Mouse (Mus musculus) forebrain, embryonic 13.5 days (tissue): ENCODE measurements at regions not wholly inside any gene's neighbourhood (a gene's known extent, or its start where the extent isn't known, plus 50 kb on each side); places are given as distances from the start of the nearest gene placed in this dataset.
A peak's percentile ranks its signal among the peaks of the same experiment; 100 is the strongest.

Experiments used
- ATAC-seq: fragments of 200-750 bp; cut with Nextera tagmentation; 2 replicates; pipeline ENCODE4 v1.8.0; 2017
- H3K27ac ChIP-seq: fragments of 300-500 bp; sonication (generic); 2 replicates; pipeline ENCODE4 v1.5.1; 2015; ENCODE audit warnings: inconsistent platforms, mild to moderate bottlenecking, moderate library complexity
- H3K27me3 ChIP-seq: fragments of 300-500 bp; sonication (generic); 2 replicates; pipeline ENCODE4 v1.6.1; 2015; ENCODE audit warnings: mild to moderate bottlenecking, inconsistent platforms
- H3K36me3 ChIP-seq: fragments of 300-500 bp; sonication (generic); 2 replicates; pipeline ENCODE4 v1.6.1; 2015; ENCODE audit warnings: mild to moderate bottlenecking, inconsistent platforms; ENCODE audit not compliant: poor library complexity, severe bottlenecking
- H3K4me1 ChIP-seq: fragments of 300-500 bp; sonication (generic); 2 replicates; pipeline ENCODE4 v1.6.1; 2015; ENCODE audit warnings: inconsistent platforms
- H3K4me2 ChIP-seq: fragments of 300-500 bp; sonication (generic); 2 replicates; pipeline ENCODE4 v1.6.1; 2015; ENCODE audit warnings: inconsistent platforms, mild to moderate bottlenecking, moderate library complexity
- H3K4me3 ChIP-seq: fragments of 300-500 bp; sonication (generic); 2 replicates; pipeline ENCODE4 v1.5.1; 2015; ENCODE audit warnings: mild to moderate bottlenecking, inconsistent platforms
- H3K9ac ChIP-seq: fragments of 300-500 bp; sonication (generic); 2 replicates; pipeline ENCODE4 v1.6.1; 2015; ENCODE audit warnings: mild to moderate bottlenecking, inconsistent platforms
- H3K9me3 ChIP-seq: fragments of 300-500 bp; sonication (generic); replicated peaks from 2 replicates; pipeline ENCODE4 v1.6.1; 2016; ENCODE audit warnings: inconsistent platforms
- WGBS: fragments of 180-500 bp; shearing (Covaris S2); methylation state at CpG from one replicate; pipeline ENCODE4 v1.1.7; 2015; 5-methylcytosine and 5-hydroxymethylcytosine counted together

GRCm38 (mm10) chr1:35708176-35708788 lies 359.9 kb upstream of the Hs6st1 start:
- H3K4me2 ChIP-seq: no peak overlapping the region
- ATAC-seq: no peak
- no peaks in the 10 kb centered on the region for H3K36me3 ChIP-seq
- WGBS: 92% methylated on average over 2 of the region's 2 CpGs
- H3K27me3 ChIP-seq: no peaks in the 10 kb centered on the region
- no peak overlapping the region for H3K27ac ChIP-seq
- no peak overlapping the region for H3K9ac ChIP-seq
- H3K4me3 ChIP-seq: no peak overlapping the region
- H3K4me1 ChIP-seq: no peaks in the 10 kb centered on the region
- no peaks in the 10 kb centered on the region for H3K9me3 ChIP-seq

GRCm38 (mm10) chr1:35709214-35709613 lies 359.0 kb upstream of the Hs6st1 start:
- Histone ChIP-seq H3K4me3 (no peak overlapping the region), H3K36me3 (no peaks in the 10 kb centered on the region), H3K4me1 (no peaks in the 10 kb centered on the region), H3K4me2 (no peak overlapping the region), H3K27me3 (no peaks in the 10 kb centered on the region), H3K9ac (no peak overlapping the region), H3K9me3 (no peaks in the 10 kb centered on the region), H3K27ac (no peak overlapping the region)
- no peak for ATAC-seq

GRCm38 (mm10) chr1:35713961-35714360 lies 354.2 kb upstream of the Hs6st1 start:
- Histone ChIP-seq H3K27me3 (no peaks in the 10 kb centered on the region), H3K4me1 (no peaks in the 10 kb centered on the region), H3K27ac (no peak overlapping the region), H3K9ac (no peak overlapping the region), H3K36me3 (no peaks in the 10 kb centered on the region), H3K9me3 (0 out of 2 replicates have a peak, but pooled peaks cover 4% of the 10 kb centered on the region), H3K4me3 (no peak overlapping the region), H3K4me2 (no peak overlapping the region)
- ATAC-seq: no peak
- 73% methylated on average over 4 of the region's 4 CpGs for WGBS

GRCm38 (mm10) chr1:35715931-35716330 lies 352.3 kb upstream of the Hs6st1 start:
- no peak for ATAC-seq
- Histone ChIP-seq H3K27me3 (no peaks in the 10 kb centered on the region), H3K9me3 (0 out of 2 replicates have a peak, but pooled peaks cover 4% of the 10 kb centered on the region), H3K4me3 (no peak overlapping the region), H3K9ac (no peak overlapping the region), H3K27ac (no peak overlapping the region), H3K36me3 (no peaks in the 10 kb centered on the region), H3K4me2 (no peak overlapping the region), H3K4me1 (no peaks in the 10 kb centered on the region)
- WGBS: 68% methylated on average over 6 of the region's 6 CpGs

- no peak overlapping the region for H3K4me3 ChIP-seq
- no peaks in the 10 kb centered on the region for H3K27me3 ChIP-seq
- no peak overlapping the region for H3K27ac ChIP-seq
- no peak overlapping the region for H3K4me2 ChIP-seq
- H3K4me1 ChIP-seq: no peaks in the 10 kb centered on the region
- 90% methylated on average over 2 of the region's 2 CpGs for WGBS
- H3K36me3 ChIP-seq: no peaks in the 10 kb centered on the region
- 0 out of 2 replicates have a peak, but pooled peaks cover 4% of the 10 kb centered on the region for H3K9me3 ChIP-seq
- no peak overlapping the region for H3K9ac ChIP-seq
- no peak for ATAC-seq
These were observed 351.0 kb upstream of the Hs6st1 start for GRCm38 (mm10) chr1:35717166-35717565.

- WGBS: 93% methylated on average over 2 of the region's 2 CpGs
- Histone ChIP-seq H3K36me3 (no peaks in the 10 kb centered on the region), H3K9me3 (0 out of 2 replicates have a peak, but pooled peaks cover 4% of the 10 kb centered on the region), H3K9ac (no peak overlapping the region), H3K4me2 (no peak overlapping the region), H3K4me1 (no peaks in the 10 kb centered on the region), H3K27ac (no peak overlapping the region), H3K4me3 (no peak overlapping the region), H3K27me3 (no peaks in the 10 kb centered on the region)
- no peak for ATAC-seq
These were observed 350.5 kb upstream of the Hs6st1 start for GRCm38 (mm10) chr1:35717659-35718058.

GRCm38 (mm10) chr1:35720063-35720462 lies 348.1 kb upstream of the Hs6st1 start:
- H3K27me3 ChIP-seq: no peaks in the 10 kb centered on the region
- H3K9ac ChIP-seq: no peak overlapping the region
- H3K36me3 ChIP-seq: no peaks in the 10 kb centered on the region
- 0 out of 2 replicates have a peak, but pooled peaks cover 4% of the 10 kb centered on the region for H3K9me3 ChIP-seq
- H3K27ac ChIP-seq: no peak overlapping the region
- 0 out of 2 replicates have a peak, but pooled peaks cover 5% of the 10 kb centered on the region for H3K4me1 ChIP-seq
- H3K4me2 ChIP-seq: no peak overlapping the region
- 73% methylated on average over 3 of the region's 3 CpGs for WGBS
- H3K4me3 ChIP-seq: no peak overlapping the region
- no peak for ATAC-seq

GRCm38 (mm10) chr1:35724366-35724900 lies 343.8 kb upstream of the Hs6st1 start:
- Histone ChIP-seq H3K27me3 (no peaks in the 10 kb centered on the region), H3K9me3 (no peaks in the 10 kb centered on the region), H3K4me1 (0 out of 2 replicates have a peak, but pooled peaks cover 5% of the 10 kb centered on the region), H3K4me3 (no peak overlapping the region), H3K36me3 (no peaks in the 10 kb centered on the region), H3K9ac (no peak overlapping the region), H3K4me2 (no peak overlapping the region), H3K27ac (no peak overlapping the region)
- ATAC-seq: no peak
- 83% methylated on average over 3 of the region's 3 CpGs for WGBS

- no peak overlapping the region for H3K27ac ChIP-seq
- 0 out of 2 replicates have a peak, but pooled peaks cover 5% of the 10 kb centered on the region for H3K4me1 ChIP-seq
- no peak overlapping the region for H3K4me2 ChIP-seq
- H3K9ac ChIP-seq: no peak overlapping the region
- no peaks in the 10 kb centered on the region for H3K9me3 ChIP-seq
- no peaks in the 10 kb centered on the region for H3K27me3 ChIP-seq
- 50% methylated on average over 1 of the region's 1 CpGs for WGBS
- H3K4me3 ChIP-seq: no peak overlapping the region
- H3K36me3 ChIP-seq: no peaks in the 10 kb centered on the region
- ATAC-seq: no peak
These were observed 341.6 kb upstream of the Hs6st1 start for GRCm38 (mm10) chr1:35726596-35726995.

- Histone ChIP-seq H3K4me3 (no peak overlapping the region), H3K4me1 (0 out of 2 replicates have a peak, but pooled peaks cover 5% of the 10 kb centered on the region)
- WGBS: 92% methylated on average over 8 of the region's 8 CpGs
These were observed 340.8 kb upstream of the Hs6st1 start for GRCm38 (mm10) chr1:35727310-35727990.

GRCm38 (mm10) chr1:35729785-35730295 lies 338.4 kb upstream of the Hs6st1 start:
- Histone ChIP-seq H3K9ac (no peak overlapping the region), H3K4me1 (no peaks in the 10 kb centered on the region), H3K27ac (no peak overlapping the region), H3K4me3 (no peak overlapping the region), H3K9me3 (no peaks in the 10 kb centered on the region), H3K27me3 (no peaks in the 10 kb centered on the region), H3K36me3 (no peaks in the 10 kb centered on the region), H3K4me2 (no peak overlapping the region)
- WGBS: 90% methylated on average over 5 of the region's 5 CpGs
- no peak for ATAC-seq

More at GRCm38 (mm10) chr1:35727310-35727990, 340.8 kb upstream of the Hs6st1 start:
- H3K27me3 ChIP-seq: no peaks in the 10 kb centered on the region
- H3K9me3 ChIP-seq: no peaks in the 10 kb centered on the region
- H3K27ac ChIP-seq: no peak overlapping the region
- no peak overlapping the region for H3K9ac ChIP-seq
- no peak for ATAC-seq
- no peaks in the 10 kb centered on the region for H3K36me3 ChIP-seq
- no peak overlapping the region for H3K4me2 ChIP-seq

GRCm38 (mm10) chr1:35730309-35730708 lies 337.9 kb upstream of the Hs6st1 start:
- Histone ChIP-seq H3K4me2 (no peak overlapping the region), H3K27me3 (no peaks in the 10 kb centered on the region), H3K4me1 (no peaks in the 10 kb centered on the region), H3K9me3 (no peaks in the 10 kb centered on the region), H3K36me3 (no peaks in the 10 kb centered on the region), H3K27ac (no peak overlapping the region), H3K4me3 (no peak overlapping the region), H3K9ac (no peak overlapping the region)
- ATAC-seq: 0 out of 2 replicates have a peak, but pooled peaks have one; percentile 53
- 87% methylated on average over 4 of the region's 4 CpGs for WGBS
